Mouse (Mus musculus) myocyte (in vitro differentiated cells): ENCODE measurements around the gene Trpt1. TPM values are rescaled to one million over a fixed set of nuclear protein-coding genes. Genes with fewer than 3 reads are reported as not detected.
"Not testable (repeated sequence)": the region's sequence is repeated elsewhere in the genome, so short reads cannot be mapped to it uniquely, and the experiment has no call there.

Experiments
- H3K27me3 ChIP-seq: one replicate; pipeline ENCODE4 v1.6.1; 2011; ENCODE audit not compliant: control insufficient read depth, insufficient read depth, insufficient read length
- H3K36me3 ChIP-seq: one replicate; pipeline ENCODE4 v1.6.1; 2011; ENCODE audit not compliant: control insufficient read depth, insufficient read depth
- H3K4me2 ChIP-seq: one replicate; pipeline ENCODE4 v1.6.1; 2011; ENCODE audit warnings: low read depth, control low read depth
- H3K4me3 ChIP-seq: one replicate; pipeline ENCODE4 v1.5.1; 2011; ENCODE audit warnings: mild to moderate bottlenecking, control low read depth, moderate library complexity
- H3K79me2 ChIP-seq: one replicate; pipeline ENCODE4 v1.6.1; 2011; ENCODE audit not compliant: control insufficient read depth, insufficient read depth
- H3ac ChIP-seq: one replicate; pipeline ENCODE4 v1.6.1; 2011; ENCODE audit not compliant: control insufficient read depth, insufficient read length
- CEBPB ChIP-seq: IDR thresholded peaks from 2 replicates; pipeline ENCODE4 v1.6.1; 2011; ENCODE audit warnings: mild to moderate bottlenecking, moderate library complexity; ENCODE audit not compliant: poor library complexity, insufficient read depth, severe bottlenecking
- E2F4 ChIP-seq: IDR thresholded peaks from one replicate; pipeline ENCODE4 v1.6.1; 2011; ENCODE audit warnings: mild to moderate bottlenecking, control low read depth, moderate library complexity; ENCODE audit not compliant: insufficient read depth
- MAX ChIP-seq: IDR thresholded peaks from one replicate; pipeline ENCODE4 v1.6.1; 2011; ENCODE audit warnings: low read depth, mild to moderate bottlenecking, control low read depth
- MYOD1 ChIP-seq, 3 experiments: IDR thresholded peaks; one replicate each; pipeline ENCODE4 v1.6.1; 2011; ENCODE audit warnings: control low read depth in 2 of 3, low read depth in 2 of 3, mild to moderate bottlenecking in 2 of 3, moderate library complexity in 1 of 3; ENCODE audit not compliant: insufficient read length in 2 of 3, control insufficient read depth in 1 of 3
- MYOG ChIP-seq, 3 experiments: IDR thresholded peaks; one replicate each; pipeline ENCODE4 v1.6.1; 2011; ENCODE audit warnings: control low read depth in 2 of 3, low read depth in 2 of 3, mild to moderate bottlenecking in 2 of 3; ENCODE audit not compliant: insufficient read length in 2 of 3, control insufficient read depth in 1 of 3, insufficient read depth in 1 of 3
- POLR2A ChIP-seq: IDR thresholded peaks from one replicate; pipeline ENCODE4 v1.6.1; 2011; ENCODE audit warnings: low read depth, mild to moderate bottlenecking, control low read depth, moderate library complexity; ENCODE audit not compliant: insufficient read length
- POLR2AphosphoS2 ChIP-seq: IDR thresholded peaks from one replicate; pipeline ENCODE4 v1.6.1; 2011; ENCODE audit warnings: low read depth, control low read depth; ENCODE audit not compliant: insufficient read length
- REST ChIP-seq: IDR thresholded peaks from one replicate; pipeline ENCODE4 v1.6.1; 2011; ENCODE audit warnings: mild to moderate bottlenecking, control low read depth, moderate library complexity; ENCODE audit not compliant: insufficient read depth, insufficient read length
- SRF ChIP-seq: IDR thresholded peaks from one replicate; pipeline ENCODE4 v1.6.1; 2011; ENCODE audit warnings: low read depth; ENCODE audit not compliant: control insufficient read depth, insufficient read length
- TCF12 ChIP-seq: IDR thresholded peaks from one replicate; pipeline ENCODE4 v1.6.1; 2011; ENCODE audit warnings: mild to moderate bottlenecking, control low read depth; ENCODE audit not compliant: poor library complexity, insufficient read depth, severe bottlenecking
- TCF3 ChIP-seq: IDR thresholded peaks from one replicate; pipeline ENCODE4 v1.6.1; 2011; ENCODE audit warnings: low read depth, control low read depth; ENCODE audit not compliant: insufficient read length
- USF1 ChIP-seq: IDR thresholded peaks from one replicate; pipeline ENCODE4 v1.6.1; 2011; ENCODE audit warnings: low read depth, mild to moderate bottlenecking, control low read depth, moderate library complexity
- polyA plus RNA-seq: library from polyadenylated mRNA; unstranded; fragments of >200 nt; fragmentation: generic; extraction: Trizol; gene quantifications from one replicate; pipeline ENCODE4 v1.2.1, GENCODE M21; 2012; ENCODE audit warnings: missing spikeins

Trpt1 gene
- polyA plus RNA-seq, 1 experiment, result 9.2 TPM

- TF ChIP-seq MAX, result no peak
- TF ChIP-seq USF1, result no peak
- no peak for TF ChIP-seq POLR2A
- TF ChIP-seq E2F4, result no peak
- no peak for TF ChIP-seq SRF
- no peak for TF ChIP-seq POLR2AphosphoS2
- no peak for TF ChIP-seq CEBPB
- TF ChIP-seq MYOD1 (IDR thresholded peaks at IDR 0.05; ENCODE audit: control insufficient read depth in 1 of 3, insufficient read length in 2 of 3, low read depth in 2 of 3), result no peak
- TF ChIP-seq REST, result no peak
- TF ChIP-seq TCF12, result no peak
- TF ChIP-seq TCF3, result no peak
- no peak for TF ChIP-seq MYOG (IDR thresholded peaks at IDR 0.05; ENCODE audit: control insufficient read depth in 1 of 3, insufficient read depth in 1 of 3, insufficient read length in 2 of 3, low read depth in 2 of 3)
These were observed 6.7 kb upstream of the Trpt1 start for GRCm38 (mm10) chr19:6989251-6989650.

GRCm38 (mm10) chr19:6990712-6991111 lies 5.2 kb upstream of the Trpt1 start:
- Histone ChIP-seq H3K79me2 (no peaks in the 10 kb centered on the region), H3K36me3 (no peaks in the 10 kb centered on the region), H3ac (no peak overlapping the region), H3K4me2 (no peak overlapping the region), H3K4me3 (no peak overlapping the region), H3K27me3 (no peaks in the 10 kb centered on the region)
- TF ChIP-seq USF1 (no peak), TCF12 (no peak), SRF (no peak), MAX (no peak), MYOD1 (IDR thresholded peaks at IDR 0.05; ENCODE audit: control insufficient read depth in 1 of 3, insufficient read length in 2 of 3, low read depth in 2 of 3) (no peak), CEBPB (no peak), MYOG (IDR thresholded peaks at IDR 0.05; ENCODE audit: control insufficient read depth in 1 of 3, insufficient read depth in 1 of 3, insufficient read length in 2 of 3, low read depth in 2 of 3) (no peak), REST (no peak), POLR2A (no peak), POLR2AphosphoS2 (no peak), E2F4 (no peak), TCF3 (no peak)

More at GRCm38 (mm10) chr19:6989251-6989650, 6.7 kb upstream of the Trpt1 start:
- Histone ChIP-seq H3K36me3 (peaks cover under 1% of the 10 kb centered on the region), H3K4me2 (no peak overlapping the region), H3K27me3 (no peaks in the 10 kb centered on the region), H3K79me2 (no peaks in the 10 kb centered on the region), H3ac (no peak overlapping the region), H3K4me3 (no peak overlapping the region)

DNA sequence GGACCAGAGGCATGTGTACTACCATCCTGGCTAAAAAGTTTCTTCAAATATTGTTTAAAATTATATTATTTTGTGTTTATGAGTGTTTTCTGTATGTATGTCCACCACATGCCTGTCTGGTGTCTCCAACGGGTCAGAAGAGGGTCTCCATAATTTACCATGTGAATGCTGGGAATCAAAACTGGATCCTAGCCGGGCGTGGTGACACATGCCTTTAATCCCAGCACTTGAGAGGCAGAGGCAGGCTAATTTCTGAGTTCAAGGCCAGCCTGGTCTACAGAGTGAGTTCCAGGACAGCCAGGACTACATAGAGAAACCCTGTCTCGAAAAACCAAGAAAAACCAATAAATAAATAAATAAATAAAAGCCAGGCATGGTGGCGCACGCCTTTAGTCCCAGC lies 4.8 kb upstream of the Trpt1 start:
- not testable (repeated sequence) for H3K4me2 ChIP-seq

GRCm38 (mm10) chr19:6992011-6992858 lies 3.7 kb upstream of the Trpt1 start, which contains the start of gene Dnajc4:
Gene Dnajc4, minus strand, starts transcription at chr19:6992572.
- H3K27me3 ChIP-seq, result no peaks in the 10 kb centered on the region
- H3K4me2 ChIP-seq, result peak within 1 kb of the TSS; percentile 93
- H3ac ChIP-seq, result peak within 1 kb of the TSS; percentile 13
- TF ChIP-seq SRF (peak; percentile 65), TCF3 (no peak), MYOD1 (IDR thresholded peaks at IDR 0.05; ENCODE audit: control insufficient read depth in 1 of 3, insufficient read length in 2 of 3, low read depth in 2 of 3) (peak in 1 of 3 experiments; percentile 19), REST (no peak), TCF12 (no peak), E2F4 (peak; percentile 80), USF1 (no peak), POLR2A (peak; percentile 57), MYOG (IDR thresholded peaks at IDR 0.05; ENCODE audit: control insufficient read depth in 1 of 3, insufficient read depth in 1 of 3, insufficient read length in 2 of 3, low read depth in 2 of 3) (peak in 1 of 3 experiments; percentile 41), POLR2AphosphoS2 (peak; percentile 59), MAX (no peak), CEBPB (no peak)
- H3K79me2 ChIP-seq, result no peaks in the 10 kb centered on the region
- H3K36me3 ChIP-seq, result no peaks in the 10 kb centered on the region
- H3K4me3 ChIP-seq, result peak within 1 kb of the TSS; percentile 71

More for the DNA sequence above, 4.8 kb upstream of the Trpt1 start:
- H3K4me3 ChIP-seq, result peak overlapping the region; percentile 71
- H3K79me2 ChIP-seq, H3ac ChIP-seq, H3K27me3 ChIP-seq, H3K36me3 ChIP-seq: not testable (repeated sequence)
